Mouse (Mus musculus): Measurements from ENCODE around the gene Hras.

- TF ChIP-seq CTCF (IDR thresholded peaks at IDR 0.05; ENCODE audit: insufficient read depth, low read length) = no peak
- no peak for TF ChIP-seq POLR2A (IDR thresholded peaks at IDR 0.05; ENCODE audit: borderline replicate concordance, extremely low read depth, low read depth, low read length)
Observed at GRCm38 (mm10) chr7:141164850-141165249, 29.0 kb downstream of the Hras start.
